Mouse (Mus musculus): Measurements from ENCODE around the gene Fxyd3.

- TF ChIP-seq CHD2 (IDR thresholded peaks at IDR 0.05; ENCODE audit: low read depth, low read length): no peak
- no peak for TF ChIP-seq ZC3H11A (IDR thresholded peaks at IDR 0.05; ENCODE audit: borderline replicate concordance, low read depth, low read length)
These were observed 13.2 kb upstream of the Fxyd3 start for GRCm38 (mm10) chr7:31089721-31090120.
